Mouse (Mus musculus): ENCODE results near the gene Agrp.

- TF ChIP-seq CTCF (IDR thresholded peaks at IDR 0.05; ENCODE audit: low read depth, low read length) (no peak), EP300 (IDR thresholded peaks at IDR 0.05; ENCODE audit: insufficient read depth, low read depth, low read length) (no peak)
Measured at GRCm38 (mm10) chr8:105620946-105621720, 16.1 kb downstream of the Agrp start.
